In genomic region chr15:11897162-11897561, GRCm38 (mm10) we compare ENCODE assay signal across 27 mouse cellular contexts. TPM values are rescaled to one million over a fixed set of nuclear protein-coding genes. Genes with fewer than 3 reads are reported as not detected.
DNase-seq lines count a peak whose midpoint lies in the region; ATAC-seq lines count a peak whose summit lies in the region.
"Had no signal": no experiment of that assay in that cellular context is flagged by ENCODE, and none has a peak within 500 bp of the region (broad histone marks: within the 10 kb centered on the region; RNA-seq: fewer than 3 reads in every experiment).

No protein-coding gene starts in this region.

- intact Hi-C loops in heart, postnatal 10 days (cut with DNase I), result no loop called here

- DNase-seq in heart, adult 8-10 months (ENCODE audit: low spot score), result no peak
- DNase-seq in heart, postnatal 10 days, result no peak
- peak; percentile 45 for DNase-seq in intestine, embryonic 14.5 days (ENCODE audit: low spot score)
- DNase-seq in adrenal gland, postnatal 25 days, result no peak
- DNase-seq: adrenal gland, postnatal 10 days; cerebellum, adult 11 months; cerebellum, adult 2 months; cerebellum, adult 9-11 months; cerebellum, postnatal 25 days; forebrain, postnatal 0 days; gastrocnemius, adult 2 months; gastrocnemius, postnatal 14 days; heart, adult 11 months; heart, postnatal 14 days; kidney, adult 11 months; kidney, adult 8-10 months had no signal

- no peak overlapping the region for H3K9ac ChIP-seq in heart, embryonic 12.5 days
- H3K9ac ChIP-seq in heart, embryonic 15.5 days, result no peak overlapping the region
- no peak overlapping the region for H3K9ac ChIP-seq in intestine, embryonic 14.5 days (ENCODE audit: low read length)
- no peak overlapping the region for H3K9ac ChIP-seq in intestine, embryonic 15.5 days
- H3K9ac ChIP-seq: embryonic facial prominence, embryonic 12.5 days; embryonic facial prominence, embryonic 15.5 days; forebrain, postnatal 0 days; hindbrain, embryonic 12.5 days; hindbrain, embryonic 15.5 days had no signal

- 0 out of 2 replicates have a peak overlapping the region, but pooled peaks have one; percentile 3 for H3K4me3 ChIP-seq in heart, embryonic 12.5 days
- no peak overlapping the region for H3K4me3 ChIP-seq in heart, embryonic 15.5 days
- H3K4me3 ChIP-seq in intestine, embryonic 14.5 days (ENCODE audit: low read depth, low read length), result no peak overlapping the region
- H3K4me3 ChIP-seq in intestine, embryonic 15.5 days (replicated peaks), result no peak overlapping the region
- H3K4me3 ChIP-seq: embryonic facial prominence, embryonic 12.5 days; embryonic facial prominence, embryonic 15.5 days; gastrocnemius, adult 2 months; hindbrain, embryonic 12.5 days; hindbrain, embryonic 15.5 days had no signal

- WGBS in heart, embryonic 12.5 days, result 34% methylated on average over 5 of the region's 5 CpGs
- 38% methylated on average over 5 of the region's 5 CpGs for WGBS in heart, embryonic 15.5 days
- 68% methylated on average over 5 of the region's 5 CpGs for WGBS in intestine, embryonic 14.5 days
- 74% methylated on average over 5 of the region's 5 CpGs for WGBS in intestine, embryonic 15.5 days

- peak overlapping the region; percentile 59 for H3K27ac ChIP-seq in heart, embryonic 12.5 days (ENCODE audit: poor library complexity, severe bottlenecking)
- H3K27ac ChIP-seq in heart, embryonic 15.5 days, result peak overlapping the region; percentile 48
- H3K27ac ChIP-seq in intestine, embryonic 14.5 days (ENCODE audit: low read depth), result no peak overlapping the region
- no peak overlapping the region for H3K27ac ChIP-seq in intestine, embryonic 15.5 days
- H3K27ac ChIP-seq: embryonic facial prominence, embryonic 12.5 days; embryonic facial prominence, embryonic 15.5 days; gastrocnemius, adult 2 months; hindbrain, embryonic 12.5 days; hindbrain, embryonic 15.5 days had no signal

- H3K4me2 ChIP-seq in heart, embryonic 12.5 days, result peak overlapping the region; percentile 31; the same call in 1 of the 2 replicates
- peak overlapping the region; percentile 15; the same call in 1 of the 2 replicates for H3K4me2 ChIP-seq in heart, embryonic 15.5 days
- H3K4me2 ChIP-seq in intestine, embryonic 14.5 days (ENCODE audit: low read length), result no peak overlapping the region
- no peak overlapping the region for H3K4me2 ChIP-seq in intestine, embryonic 15.5 days (replicated peaks)
- H3K4me2 ChIP-seq: embryonic facial prominence, embryonic 12.5 days; embryonic facial prominence, embryonic 15.5 days; hindbrain, embryonic 12.5 days; hindbrain, embryonic 15.5 days had no signal

- ATAC-seq in heart, embryonic 12.5 days (ENCODE audit: insufficient number of reproducible peaks, low FRiP score), result peak; percentile 53
- peak; percentile 78 for ATAC-seq in heart, embryonic 15.5 days (replicated peaks; ENCODE audit: insufficient number of reproducible peaks, insufficient read depth, low FRiP score, low read depth)
- ATAC-seq in intestine, embryonic 14.5 days (replicated peaks; ENCODE audit: low FRiP score, low TSS enrichment, low read depth), result no peak
- no peak; the same call in 1 of the 2 replicates for ATAC-seq in intestine, embryonic 15.5 days
- ATAC-seq: forebrain, embryonic 14.5 days; forebrain, postnatal 0 days; Patski had no signal

- peaks cover 10% of the 10 kb centered on the region; the same call in 1 of the 2 replicates for H3K36me3 ChIP-seq in heart, embryonic 12.5 days
- no peaks in the 10 kb centered on the region for H3K36me3 ChIP-seq in heart, embryonic 15.5 days
- H3K36me3 ChIP-seq in intestine, embryonic 14.5 days (ENCODE audit: control insufficient read depth, insufficient read depth, low read length), result peaks cover 8% of the 10 kb centered on the region; the same call in 1 of the 2 replicates
- no peaks in the 10 kb centered on the region for H3K36me3 ChIP-seq in intestine, embryonic 15.5 days
- H3K36me3 ChIP-seq: embryonic facial prominence, embryonic 12.5 days; embryonic facial prominence, embryonic 15.5 days; hindbrain, embryonic 12.5 days; hindbrain, embryonic 15.5 days had no signal

- H3K9me3 ChIP-seq in heart, embryonic 12.5 days (replicated peaks), result no peaks in the 10 kb centered on the region
- H3K9me3 ChIP-seq in heart, embryonic 15.5 days (replicated peaks), result no peaks in the 10 kb centered on the region
- 0 out of 2 replicates have a peak, but pooled peaks cover 2% of the 10 kb centered on the region for H3K9me3 ChIP-seq in intestine, embryonic 14.5 days (ENCODE audit: control insufficient read depth, low read length)
- H3K9me3 ChIP-seq in intestine, embryonic 15.5 days, result no peaks in the 10 kb centered on the region
- H3K9me3 ChIP-seq: embryonic facial prominence, embryonic 12.5 days; embryonic facial prominence, embryonic 15.5 days; hindbrain, embryonic 12.5 days; hindbrain, embryonic 15.5 days had no signal

- H3K4me1 ChIP-seq in heart, embryonic 12.5 days (replicated peaks), result peaks cover 18% of the 10 kb centered on the region
- H3K4me1 ChIP-seq in heart, embryonic 15.5 days (replicated peaks), result peaks cover 5% of the 10 kb centered on the region
- H3K4me1 ChIP-seq in intestine, embryonic 14.5 days (replicated peaks; ENCODE audit: control insufficient read depth, insufficient read depth, low read length), result peaks cover 12% of the 10 kb centered on the region; the same call in 1 of the 2 replicates
- 0 out of 2 replicates have a peak, but pooled peaks cover 3% of the 10 kb centered on the region for H3K4me1 ChIP-seq in intestine, embryonic 15.5 days (replicated peaks)
- H3K4me1 ChIP-seq: embryonic facial prominence, embryonic 12.5 days; embryonic facial prominence, embryonic 15.5 days; hindbrain, embryonic 12.5 days; hindbrain, embryonic 15.5 days had no signal

- no peaks in the 10 kb centered on the region for H3K27me3 ChIP-seq in heart, embryonic 12.5 days (replicated peaks)
- H3K27me3 ChIP-seq in heart, embryonic 15.5 days, result no peaks in the 10 kb centered on the region
- no peaks in the 10 kb centered on the region for H3K27me3 ChIP-seq in intestine, embryonic 14.5 days (replicated peaks; ENCODE audit: control insufficient read depth, insufficient read depth, low read length)
- H3K27me3 ChIP-seq in intestine, embryonic 15.5 days (replicated peaks), result no peaks in the 10 kb centered on the region
- H3K27me3 ChIP-seq: Patski had no signal

RNA-seq across cellular contexts. Expression of gene Npr3, which starts 9.9 kb away (rescaled TPM):
- polyA plus RNA-seq in heart, embryonic 12.5 days (2016; fragmentation: Nextera tagmentation; extraction: Ambion mirVana), result 16.4 and 17.6 TPM in 2 replicates
- 10 to 100 TPM; 26.1 to 39.5 (median 29.2) TPM for total RNA-seq in heart, adult 8-10 months (2022)
- 8.3 and 8.9 TPM in 2 replicates for polyA plus RNA-seq in heart, embryonic 15.5 days (2015; fragmentation: Nextera tagmentation; extraction: Ambion mirVana)
- total RNA-seq in heart, postnatal 10 days (2021), result 10 to 100 TPM; 29.2 to 32.9 TPM
- polyA plus RNA-seq in intestine, embryonic 14.5 days (2014; fragmentation: Nextera tagmentation; extraction: Ambion mirVana), result 11.0 and 11.1 TPM in 2 replicates
- polyA plus RNA-seq in intestine, embryonic 15.5 days (2015; fragmentation: Nextera tagmentation; extraction: Ambion mirVana), result 6.3 and 8.1 TPM in 2 replicates
- 11.2 and 13.5 TPM in 2 replicates for total RNA-seq in adrenal gland, postnatal 25 days (2021)
- total RNA-seq: common myeloid progenitor, adult 5-6 weeks; hematopoietic stem cell, adult 5-6 weeks had no signal

Comparison
In these comparisons a context has a peak if more than half of its experiments do, and no peak if none do; other contexts are left out.
1. ATAC-seq: peak in heart, embryonic 12.5 days (single experiment) and heart, embryonic 15.5 days (single experiment); none in intestine, embryonic 14.5 days (single experiment) and intestine, embryonic 15.5 days (single experiment).
2. H3K27ac ChIP-seq: peak in heart, embryonic 12.5 days (single experiment) and heart, embryonic 15.5 days (single experiment); none in intestine, embryonic 14.5 days (single experiment) and intestine, embryonic 15.5 days (single experiment).
3. H3K4me2 ChIP-seq: peak in heart, embryonic 12.5 days (single experiment) and heart, embryonic 15.5 days (single experiment); none in intestine, embryonic 14.5 days (single experiment) and intestine, embryonic 15.5 days (single experiment).